Mouse (Mus musculus) ES-E14 (cell line): ENCODE measurements around the gene Ankrd36.

ENCODE experiments used
- CHD2 ChIP-seq: IDR thresholded peaks from 2 replicates; pipeline ENCODE4 v1.6.1; 2014; ENCODE audit warnings: mild to moderate bottlenecking, low read depth, low read length, inconsistent platforms
- HCFC1 ChIP-seq: IDR thresholded peaks from 2 replicates; pipeline ENCODE4 v1.6.1; 2012; ENCODE audit warnings: low read length, inconsistent platforms, borderline replicate concordance; ENCODE audit not compliant: insufficient read depth
- MAFK ChIP-seq: IDR thresholded peaks from 2 replicates; pipeline ENCODE4 v1.6.1; 2014; ENCODE audit warnings: mild to moderate bottlenecking, low read depth, low read length, inconsistent platforms; ENCODE audit not compliant: insufficient read depth
- ZC3H11A ChIP-seq: IDR thresholded peaks from 2 replicates; pipeline ENCODE4 v1.6.1; 2012; ENCODE audit warnings: low read depth, mild to moderate bottlenecking, inconsistent platforms, low read length, borderline replicate concordance
- ZNF384 ChIP-seq: IDR thresholded peaks from 2 replicates; pipeline ENCODE4 v1.6.1; 2012; ENCODE audit warnings: low read depth, low read length, inconsistent platforms

DNA sequence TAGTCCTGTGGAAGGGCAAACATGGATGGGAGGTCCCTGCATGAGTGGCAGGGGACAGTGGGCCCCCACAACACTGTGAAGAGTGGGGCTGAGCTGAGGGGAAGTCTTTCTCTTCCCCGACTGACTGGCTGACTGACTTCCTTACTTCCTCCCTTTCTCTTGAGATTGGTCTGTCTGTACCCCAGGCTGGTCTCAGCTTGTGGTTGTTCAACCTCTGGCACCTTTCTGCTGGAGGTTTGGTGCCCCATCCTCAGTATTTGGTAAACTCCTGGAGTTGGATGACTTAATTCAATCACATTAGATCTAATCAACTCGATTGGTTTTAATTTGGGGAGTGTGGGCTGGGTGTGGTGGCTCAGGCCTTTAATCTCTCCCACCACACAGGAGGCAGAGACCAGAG, 3.0 kb upstream of the Ankrd36 start:
- TF ChIP-seq MAFK: no peak
- no peak for TF ChIP-seq HCFC1
- TF ChIP-seq ZNF384: no peak
- no peak for TF ChIP-seq ZC3H11A
- TF ChIP-seq CHD2: no peak
